Mouse (Mus musculus): ENCODE measurements at regions not wholly inside any gene's neighbourhood (a gene's known extent, or its start where the extent isn't known, plus 50 kb on each side); places are given as distances from the start of the nearest gene placed in this dataset.

GRCm38 (mm10) chr1:52302557-52302956, 69.5 kb upstream of the Gls start:
- TF ChIP-seq CTCF (IDR thresholded peaks at IDR 0.05) (peak; percentile 81), EP300 (IDR thresholded peaks at IDR 0.05) (no peak)

Data from lung, postnatal 0 days (tissue).